Mouse (Mus musculus): Measurements from ENCODE around the gene Creb3l2. TPM values are rescaled to one million over a fixed set of nuclear protein-coding genes. Genes with fewer than 3 reads are reported as not detected.

Creb3l2 gene
- polyA plus RNA-seq, 1 experiment = 1.4 TPM

DNA sequence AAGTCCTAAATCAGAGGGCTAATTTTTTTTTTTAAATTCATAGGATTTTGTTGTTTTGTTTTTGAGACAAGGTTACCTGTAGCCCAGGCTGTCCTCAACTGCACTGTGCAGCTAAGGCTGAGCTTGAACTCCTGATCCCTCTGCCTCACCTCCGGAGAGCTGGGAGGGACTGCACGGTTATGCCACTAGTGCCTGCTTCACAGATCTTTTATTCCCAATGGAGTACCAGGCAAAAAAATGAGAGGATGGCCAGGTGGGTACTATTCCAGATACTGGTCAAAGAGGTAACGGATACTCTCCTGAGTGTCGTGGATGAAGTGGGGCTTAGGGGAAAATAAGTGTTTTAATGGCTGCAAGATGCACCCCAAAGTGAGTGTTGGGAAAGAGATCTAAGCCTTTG is 835 bp upstream of the Creb3l2 start:
- no peaks in the 10 kb centered on the region for H3K9me3 ChIP-seq
- peaks cover 32% of the 10 kb centered on the region for H3K4me1 ChIP-seq
- no peaks in the 10 kb centered on the region for H3K27me3 ChIP-seq (replicated peaks)
- TF ChIP-seq GATA1 (IDR thresholded peaks at IDR 0.05; ENCODE audit: borderline replicate concordance, low read length) (no peak), FLI1 (IDR thresholded peaks at IDR 0.05; ENCODE audit: low read length) (no peak)
- H3K36me3 ChIP-seq (replicated peaks; ENCODE audit: low read length) = no peaks in the 10 kb centered on the region
- peak overlapping the region; percentile 98 for H3K4me3 ChIP-seq (replicated peaks)

GRCm38 (mm10) chr6:37441251-37442011 is 515 bp downstream of the Creb3l2 start:
- peak overlapping the region; percentile 98 for H3K4me3 ChIP-seq (replicated peaks)
- peaks cover 32% of the 10 kb centered on the region for H3K4me1 ChIP-seq
- TF ChIP-seq FLI1 (IDR thresholded peaks at IDR 0.05; ENCODE audit: low read length) (no peak), GATA1 (IDR thresholded peaks at IDR 0.05; ENCODE audit: borderline replicate concordance, low read length) (no peak)
- no peaks in the 10 kb centered on the region for H3K9me3 ChIP-seq
- H3K36me3 ChIP-seq (replicated peaks; ENCODE audit: low read length) = peaks cover 5% of the 10 kb centered on the region
- H3K27me3 ChIP-seq (replicated peaks) = no peaks in the 10 kb centered on the region

GRCm38 (mm10) chr6:37440491-37441250 is 1.3 kb downstream of the Creb3l2 start:
- H3K4me1 ChIP-seq = peaks cover 33% of the 10 kb centered on the region
- peaks cover 7% of the 10 kb centered on the region for H3K36me3 ChIP-seq (replicated peaks; ENCODE audit: low read length)
- H3K4me3 ChIP-seq (replicated peaks) = peak overlapping the region; percentile 98
- H3K9me3 ChIP-seq = no peaks in the 10 kb centered on the region
- H3K27me3 ChIP-seq (replicated peaks) = no peaks in the 10 kb centered on the region
- no peak for TF ChIP-seq GATA1 (IDR thresholded peaks at IDR 0.05; ENCODE audit: borderline replicate concordance, low read length)
- no peak for TF ChIP-seq FLI1 (IDR thresholded peaks at IDR 0.05; ENCODE audit: low read length)

- Histone ChIP-seq H3K36me3 (replicated peaks; ENCODE audit: low read length) (peaks cover 15% of the 10 kb centered on the region), H3K4me1 (peaks cover 40% of the 10 kb centered on the region), H3K9me3 (no peaks in the 10 kb centered on the region), H3K4me3 (replicated peaks) (peak overlapping the region; percentile 46), H3K27me3 (replicated peaks) (no peaks in the 10 kb centered on the region)
- no peak for TF ChIP-seq FLI1 (IDR thresholded peaks at IDR 0.05; ENCODE audit: low read length)
- no peak for TF ChIP-seq GATA1 (IDR thresholded peaks at IDR 0.05; ENCODE audit: borderline replicate concordance, low read length)
Measured at GRCm38 (mm10) chr6:37439676-37440490, 2.1 kb downstream of the Creb3l2 start.

DNA sequence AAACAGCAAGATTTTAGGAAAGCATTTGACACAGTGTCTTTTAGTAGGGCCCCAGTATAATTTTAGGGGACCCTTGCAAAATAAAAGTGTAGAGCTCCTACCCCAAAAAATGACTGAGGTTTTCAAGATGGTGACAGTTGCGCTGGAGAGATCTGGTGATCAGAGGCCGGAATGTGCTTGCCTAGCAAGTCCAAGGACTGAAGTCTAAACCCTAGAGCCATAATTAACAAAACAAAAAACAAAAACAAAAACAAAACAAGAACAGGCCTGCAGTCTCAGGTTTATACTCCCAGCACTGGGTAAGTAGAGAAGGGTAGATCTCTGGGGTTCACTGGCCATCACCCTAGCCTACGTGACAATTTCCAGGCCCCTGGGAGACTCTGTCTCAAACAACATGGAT is 3.4 kb downstream of the Creb3l2 start:
- H3K4me3 ChIP-seq (replicated peaks) = no peak overlapping the region
- H3K36me3 ChIP-seq (replicated peaks; ENCODE audit: low read length) = peaks cover 20% of the 10 kb centered on the region
- H3K9me3 ChIP-seq = no peaks in the 10 kb centered on the region
- H3K27me3 ChIP-seq (replicated peaks) = no peaks in the 10 kb centered on the region
- no peak for TF ChIP-seq FLI1 (IDR thresholded peaks at IDR 0.05; ENCODE audit: low read length)
- no peak for TF ChIP-seq GATA1 (IDR thresholded peaks at IDR 0.05; ENCODE audit: borderline replicate concordance, low read length)
- peaks cover 49% of the 10 kb centered on the region for H3K4me1 ChIP-seq

- Histone ChIP-seq H3K9me3 (no peaks in the 10 kb centered on the region), H3K4me3 (replicated peaks) (no peak overlapping the region), H3K36me3 (replicated peaks; ENCODE audit: low read length) (peaks cover 20% of the 10 kb centered on the region), H3K27me3 (replicated peaks) (no peaks in the 10 kb centered on the region), H3K4me1 (peaks cover 47% of the 10 kb centered on the region)
- TF ChIP-seq FLI1 (IDR thresholded peaks at IDR 0.05; ENCODE audit: low read length) = no peak
- TF ChIP-seq GATA1 (IDR thresholded peaks at IDR 0.05; ENCODE audit: borderline replicate concordance, low read length) = no peak
Measured at GRCm38 (mm10) chr6:37437086-37437485, 4.9 kb downstream of the Creb3l2 start.

GRCm38 (mm10) chr6:37435391-37435790 is 6.6 kb downstream of the Creb3l2 start:
- Histone ChIP-seq H3K36me3 (replicated peaks; ENCODE audit: low read length) (peaks cover 20% of the 10 kb centered on the region), H3K4me3 (replicated peaks) (no peak overlapping the region), H3K27me3 (replicated peaks) (no peaks in the 10 kb centered on the region), H3K4me1 (peaks cover 53% of the 10 kb centered on the region), H3K9me3 (no peaks in the 10 kb centered on the region)
- no peak for TF ChIP-seq FLI1 (IDR thresholded peaks at IDR 0.05; ENCODE audit: low read length)
- TF ChIP-seq GATA1 (IDR thresholded peaks at IDR 0.05; ENCODE audit: borderline replicate concordance, low read length) = no peak

DNA sequence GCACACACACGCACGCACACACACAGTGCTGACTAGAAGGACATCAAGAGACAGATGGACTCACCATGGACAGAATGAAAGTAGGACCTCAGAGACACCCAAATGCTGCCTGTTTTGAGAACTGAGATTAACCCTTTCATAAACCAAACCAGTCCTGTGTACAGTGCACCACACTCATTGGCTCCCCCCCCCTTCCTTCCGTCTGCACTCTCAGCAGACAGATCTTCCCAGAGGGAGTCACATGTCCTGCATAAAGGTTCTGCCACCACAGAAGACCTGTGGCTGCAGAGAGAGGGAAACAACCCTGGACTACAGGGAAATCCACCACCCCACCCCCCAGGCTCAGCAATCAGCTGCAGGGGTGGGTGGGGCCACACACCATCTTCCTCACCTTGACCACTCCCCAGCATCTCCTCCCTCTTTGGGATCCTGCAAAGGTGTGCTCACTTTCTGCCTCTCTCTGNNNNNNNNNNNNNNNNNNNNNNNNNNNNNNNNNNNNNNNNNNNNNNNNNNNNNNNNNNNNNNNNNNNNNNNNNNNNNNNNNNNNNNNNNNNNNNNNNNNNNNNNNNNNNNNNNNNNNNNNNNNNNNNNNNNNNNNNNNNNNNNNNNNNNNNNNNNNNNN is 12.0 kb downstream of the Creb3l2 start:
- no peaks in the 10 kb centered on the region for H3K27me3 ChIP-seq (replicated peaks)
- H3K4me3 ChIP-seq (replicated peaks) = peak overlapping the region; percentile 46
- H3K9me3 ChIP-seq = no peaks in the 10 kb centered on the region
- TF ChIP-seq GATA1 (IDR thresholded peaks at IDR 0.05; ENCODE audit: borderline replicate concordance, low read length) = no peak
- no peak for TF ChIP-seq FLI1 (IDR thresholded peaks at IDR 0.05; ENCODE audit: low read length)
- H3K4me1 ChIP-seq = peaks cover 60% of the 10 kb centered on the region
- H3K36me3 ChIP-seq (replicated peaks; ENCODE audit: low read length) = peaks cover 38% of the 10 kb centered on the region

GRCm38 (mm10) chr6:37428947-37429346 is 13.0 kb downstream of the Creb3l2 start:
- H3K9me3 ChIP-seq = no peaks in the 10 kb centered on the region
- H3K27me3 ChIP-seq (replicated peaks) = no peaks in the 10 kb centered on the region
- TF ChIP-seq GATA1 (IDR thresholded peaks at IDR 0.05; ENCODE audit: borderline replicate concordance, low read length) (no peak), FLI1 (IDR thresholded peaks at IDR 0.05; ENCODE audit: low read length) (no peak)
- no peak overlapping the region for H3K4me3 ChIP-seq (replicated peaks)
- H3K4me1 ChIP-seq = peaks cover 51% of the 10 kb centered on the region
- H3K36me3 ChIP-seq (replicated peaks; ENCODE audit: low read length) = peaks cover 41% of the 10 kb centered on the region
